Mouse (Mus musculus): ENCODE data around the gene Meaf6. TPM values are rescaled to one million over a fixed set of nuclear protein-coding genes. Genes with fewer than 3 reads are reported as not detected.

The Meaf6 gene
- total RNA-seq, 2 experiments from 2014 or later: 23.8 to 36.0 TPM

- DNase-seq: no peak
These were observed 59.3 kb downstream of the Meaf6 start for GRCm38 (mm10) chr4:125144211-125144610.

DNA sequence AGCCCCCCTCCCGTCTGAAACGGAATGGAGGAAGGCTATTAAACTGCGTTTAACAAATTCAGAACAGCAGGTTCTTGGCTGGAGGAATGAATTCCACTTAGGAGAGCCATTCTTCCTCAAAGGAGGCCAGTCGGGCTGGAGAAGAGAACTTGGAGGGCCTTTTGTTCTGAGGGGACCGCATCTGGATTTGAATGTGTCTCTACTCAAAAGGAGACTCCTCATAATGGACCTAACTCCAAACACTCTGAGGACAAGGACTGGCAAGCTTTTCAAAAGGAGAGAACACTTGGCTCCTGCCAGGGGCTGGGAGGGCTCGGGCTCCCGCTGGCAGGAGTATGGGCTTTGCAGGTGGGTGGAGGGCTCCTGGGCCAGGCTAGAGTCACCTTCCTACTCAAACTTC is 59.7 kb downstream of the Meaf6 start:
- no peak for DNase-seq

- peak; percentile 68 for DNase-seq
These were observed 60.3 kb downstream of the Meaf6 start for GRCm38 (mm10) chr4:125145213-125145612.

DNA sequence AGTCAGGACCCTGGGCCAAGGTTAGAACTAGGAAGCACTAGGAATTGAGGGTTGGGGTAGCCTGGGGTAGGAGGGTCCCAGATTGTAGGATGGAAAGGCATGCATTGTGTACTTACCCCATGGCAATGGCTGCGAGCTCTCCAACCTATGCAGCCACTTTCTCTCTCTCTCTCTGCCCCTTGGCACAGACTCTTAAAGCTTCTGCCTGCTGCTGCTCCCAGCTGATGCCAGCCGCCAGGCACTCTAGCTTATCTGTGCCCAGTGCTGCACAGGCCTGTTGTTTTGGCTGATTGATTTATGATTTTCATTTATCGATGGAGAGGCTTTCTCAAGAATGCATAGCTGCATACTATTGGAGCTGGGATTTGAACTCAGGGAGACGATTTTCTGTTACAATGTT is 63.0 kb downstream of the Meaf6 start:
- DNase-seq: no peak

GRCm38 (mm10) chr4:125149460-125149859 is 64.5 kb downstream of the Meaf6 start:
- no peak for DNase-seq

DNA sequence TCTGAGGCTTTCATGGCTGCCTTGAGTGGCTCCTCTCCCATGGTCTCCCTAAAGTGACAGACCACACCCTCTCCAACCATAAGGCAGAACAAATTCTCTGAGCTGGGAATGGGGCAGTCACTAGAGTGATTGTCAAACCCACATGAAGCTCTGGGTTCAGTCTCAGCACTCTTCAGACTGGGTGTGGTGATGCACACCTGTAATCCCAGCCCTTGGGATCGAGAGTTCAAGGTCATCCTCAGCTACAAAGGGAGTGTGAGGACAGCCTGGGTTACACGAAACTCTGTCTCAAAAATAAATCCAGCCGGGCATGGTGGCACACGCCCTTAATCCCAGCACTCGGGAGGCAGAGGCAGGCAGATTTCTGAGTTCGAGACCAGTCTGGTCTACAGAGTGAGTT is 67.5 kb downstream of the Meaf6 start:
- DNase-seq: no peak

DNA sequence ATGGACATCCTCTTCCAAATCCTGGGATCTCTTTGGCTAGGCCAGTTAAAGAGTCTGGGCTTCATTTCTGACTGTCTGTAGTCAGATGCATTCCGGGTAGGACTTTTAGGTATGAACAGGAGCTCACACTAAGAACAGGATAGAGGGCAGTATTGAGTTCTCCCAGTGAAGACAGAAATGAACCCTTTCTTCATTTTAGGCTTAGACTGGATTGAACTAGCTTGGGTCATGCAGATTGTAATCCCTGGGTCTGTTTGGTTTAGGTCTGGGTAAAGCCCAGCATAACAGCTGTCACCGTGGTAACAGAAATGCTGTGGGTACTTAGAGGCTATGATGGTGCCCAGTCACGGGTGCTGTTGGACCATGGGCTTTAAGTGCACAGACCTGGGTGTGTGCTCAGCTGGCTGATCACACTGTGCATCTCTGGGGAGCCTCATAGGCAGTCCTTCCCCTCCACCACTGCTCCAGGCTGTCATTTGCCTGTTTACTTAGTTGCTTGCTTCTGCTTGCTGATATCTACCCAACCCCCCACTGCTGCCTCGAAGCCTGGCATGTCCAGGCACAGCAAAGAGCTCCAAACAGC is 68.8 kb downstream of the Meaf6 start:
- DNase-seq: no peak

DNA sequence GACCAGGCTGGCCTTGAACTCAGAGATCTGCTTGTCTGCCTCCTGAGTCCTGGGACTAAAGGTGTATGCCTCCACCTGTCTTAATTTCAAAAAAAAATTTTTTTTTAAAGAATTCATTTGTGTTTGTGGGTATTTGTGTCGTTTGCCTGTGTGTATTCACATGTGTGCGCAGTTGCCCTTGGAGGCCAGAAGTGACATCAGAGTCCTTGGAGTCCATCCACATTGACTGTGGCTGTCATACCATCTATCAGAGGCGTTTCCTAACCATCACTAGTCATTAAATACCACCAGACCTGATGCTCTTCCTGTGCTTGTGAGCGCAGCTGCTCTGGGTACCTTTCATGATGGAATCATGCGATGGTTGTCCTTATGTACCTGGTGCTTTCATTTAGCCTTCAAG is 70.7 kb downstream of the Meaf6 start:
- no peak for DNase-seq

DNA sequence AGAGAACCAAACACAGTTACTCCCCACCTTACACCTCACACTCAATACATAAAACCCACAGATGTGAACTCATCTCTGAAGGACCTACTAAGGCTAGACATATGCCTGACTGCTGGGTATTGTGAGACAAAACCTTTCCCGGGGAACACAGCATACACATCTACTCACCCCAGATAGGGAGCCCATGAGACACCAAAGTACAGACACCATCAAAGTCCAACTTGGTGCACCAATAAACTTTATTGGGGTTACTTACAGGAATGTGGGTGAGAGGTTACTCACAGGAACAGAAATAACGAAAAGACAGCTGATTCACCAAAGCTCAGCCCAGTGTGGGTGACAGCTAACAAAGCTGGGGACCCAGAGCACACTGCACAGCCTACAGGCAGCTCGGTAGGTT is 72.4 kb downstream of the Meaf6 start:
- DNase-seq: no peak

DNA sequence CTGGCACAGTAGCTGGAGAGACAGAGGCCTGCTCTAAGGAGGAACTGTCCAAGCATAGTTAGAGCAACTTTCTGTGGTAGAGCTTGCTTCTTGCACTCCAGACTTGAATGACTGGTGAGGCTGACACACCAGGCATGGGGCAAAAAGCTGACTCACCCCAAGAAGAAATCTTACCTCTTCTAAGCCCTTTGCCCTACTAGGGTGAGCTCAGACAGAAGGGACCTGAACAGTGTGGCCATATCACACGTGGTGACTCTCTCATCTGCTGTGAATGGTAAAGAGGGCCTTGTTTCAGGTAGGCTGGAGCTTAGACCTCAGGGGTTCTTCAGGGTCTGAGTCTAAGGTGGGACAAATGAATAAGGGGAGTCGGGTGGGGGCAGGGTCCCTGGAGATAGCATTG is 73.1 kb downstream of the Meaf6 start:
- DNase-seq: no peak

GRCm38 (mm10) chr4:125158581-125159317 is 73.8 kb downstream of the Meaf6 start:
- DNase-seq: peak; percentile 36

DNA sequence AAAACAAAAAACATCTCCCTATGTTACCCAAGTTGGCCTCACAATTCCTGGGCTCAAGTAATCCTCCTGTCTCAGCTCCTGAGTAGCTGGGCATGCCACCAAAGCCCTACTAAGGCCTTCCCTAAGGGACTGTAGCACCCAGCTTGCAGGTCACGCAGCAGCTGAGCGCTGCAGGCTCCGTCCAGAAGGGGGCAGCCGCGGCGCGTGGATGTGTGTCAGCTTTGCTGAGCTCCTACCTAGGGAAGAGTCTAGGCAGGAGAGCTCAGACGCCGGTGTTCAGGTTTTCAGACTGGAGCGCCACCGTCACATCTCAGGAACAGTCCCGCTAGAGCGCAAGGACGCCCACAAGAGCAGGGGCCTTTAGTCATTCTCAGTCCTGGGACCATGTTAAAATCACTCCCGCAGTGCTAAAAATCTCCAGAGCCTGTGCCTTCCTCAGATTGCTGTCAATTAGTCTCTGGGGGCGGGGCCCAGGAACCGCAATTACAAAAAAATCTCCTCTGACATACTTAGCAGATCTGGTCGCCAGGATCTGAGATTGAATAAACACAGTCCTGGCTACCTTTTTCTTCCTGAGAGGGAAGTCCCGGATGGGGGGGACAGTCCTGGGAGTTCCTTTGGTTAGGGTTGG is 75.5 kb downstream of the Meaf6 start:
- peak; percentile 96 for DNase-seq

DNA sequence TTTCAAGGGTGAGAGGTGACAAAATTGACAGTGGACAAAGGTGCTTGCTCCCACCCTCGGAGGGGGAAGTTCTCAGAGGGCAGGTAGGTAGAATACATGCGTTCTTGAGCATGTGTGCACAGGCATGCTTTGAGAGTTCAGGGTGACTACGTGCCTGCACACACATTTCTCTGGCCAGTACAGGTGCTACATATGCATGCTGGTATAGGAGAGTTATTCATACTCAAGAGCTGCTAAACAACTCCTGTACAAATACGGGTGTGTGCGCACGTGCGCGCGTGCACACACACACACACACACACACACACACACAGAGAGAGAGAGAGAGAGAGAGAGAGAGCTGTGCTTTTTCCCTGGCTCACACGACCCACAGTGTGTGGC is 76.0 kb downstream of the Meaf6 start:
- no peak for DNase-seq

DNA sequence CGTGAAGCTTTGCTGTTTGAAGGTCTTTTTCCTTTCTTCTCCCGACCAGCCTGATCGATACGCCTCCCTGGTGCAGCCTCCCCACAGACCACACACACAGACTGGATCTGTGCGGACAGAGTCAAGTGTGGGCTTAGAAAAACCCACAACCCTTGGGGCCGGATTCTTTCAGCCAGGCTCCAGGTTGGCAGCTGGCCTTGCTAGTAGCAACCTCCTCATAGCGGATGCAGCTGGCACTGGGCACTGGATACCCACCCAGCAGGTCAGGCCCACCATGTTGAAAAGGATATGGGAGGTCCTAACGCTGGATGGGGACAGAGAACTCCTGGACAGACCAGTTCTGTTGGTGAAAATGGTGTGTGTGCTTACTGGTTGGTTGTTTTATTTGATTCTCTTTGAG is 76.5 kb downstream of the Meaf6 start:
- DNase-seq: no peak

- no peak for DNase-seq
These were observed 77.8 kb downstream of the Meaf6 start for GRCm38 (mm10) chr4:125162701-125163100.

Other genes with a start within 250 kb of the Meaf6 start
- 10 to 100 TPM; 34.9 to 42.9 TPM for gene Yrdc, start 234.5 kb upstream of the Meaf6 start, total RNA-seq (2021)
- gene 1110065P20Rik, start 233.9 kb upstream of the Meaf6 start, total RNA-seq (2021): 10 to 100 TPM; 49.6 to 54.7 TPM
- 1 to 10 TPM; 3.5 to 5.2 TPM for gene Maneal, start 223.0 kb upstream of the Meaf6 start, total RNA-seq (2021)
- gene Epha10, start 204.2 kb upstream of the Meaf6 start, total RNA-seq (2021): 1 to 10 TPM; 4.5 to 4.9 TPM
- 10 to 100 TPM in 1 of 2 experiments, 1 to 10 TPM in 1; 9.6 to 11.1 TPM for gene 9930104L06Rik, start 148.1 kb upstream of the Meaf6 start, total RNA-seq (2021)
- gene Cdca8, start 145.8 kb upstream of the Meaf6 start, total RNA-seq (2021): 10 to 100 TPM; 18.6 to 19.2 TPM
- 1 to 10 TPM; 5.2 to 6.0 TPM for gene Rspo1, start 98.7 kb upstream of the Meaf6 start, total RNA-seq (2021)
- 10 to 100 TPM; 51.9 to 55.5 TPM for gene Gnl2, start 68.5 kb upstream of the Meaf6 start, total RNA-seq (2021)
- not detected for gene Dnali1, start 19.4 kb upstream of the Meaf6 start, total RNA-seq (2021)
- 10 to 100 TPM; 15.5 to 16.7 TPM for gene Snip1, start 18.5 kb upstream of the Meaf6 start, total RNA-seq (2021)
- 1 to 10 TPM; 4.6 to 6.8 TPM for gene Zc3h12a, start 42.7 kb downstream of the Meaf6 start, total RNA-seq (2021)

All from adrenal gland, postnatal 10 days (tissue).